Mouse (Mus musculus) embryo, embryonic 10 days (tissue): Measurements from ENCODE around the gene Bod1l.

Experiments
- DNase-seq: peaks from one replicate; pipeline ENCODE4 v3.0.0-alpha.2; 2015; ENCODE audit warnings: low spot score

The Bod1l gene

GRCm38 (mm10) chr5:41801622-41802021, 42.5 kb downstream of the Bod1l start:
- no peak for DNase-seq

GRCm38 (mm10) chr5:41794434-41794833, 49.7 kb downstream of the Bod1l start:
- DNase-seq = no peak

GRCm38 (mm10) chr5:41790517-41790916, 53.6 kb downstream of the Bod1l start:
- no peak for DNase-seq

- no peak for DNase-seq
Observed at GRCm38 (mm10) chr5:41788877-41789276, 55.2 kb downstream of the Bod1l start.

- DNase-seq = no peak
Observed at GRCm38 (mm10) chr5:41781890-41782289, 62.2 kb downstream of the Bod1l start.

- DNase-seq = no peak
Observed at GRCm38 (mm10) chr5:41780026-41780425, 64.1 kb downstream of the Bod1l start.

- peak; percentile 11 for DNase-seq
Observed at GRCm38 (mm10) chr5:41775728-41776127, 68.4 kb downstream of the Bod1l start.

- no peak for DNase-seq
Observed at GRCm38 (mm10) chr5:41775273-41775672, 68.8 kb downstream of the Bod1l start.

GRCm38 (mm10) chr5:41768382-41769040, 75.6 kb downstream of the Bod1l start:
- peak; percentile 96 for DNase-seq

GRCm38 (mm10) chr5:41767296-41768200, 76.6 kb downstream of the Bod1l start:
- DNase-seq = peak; percentile 58

GRCm38 (mm10) chr5:41766406-41767010, 77.6 kb downstream of the Bod1l start:
- DNase-seq = peak; percentile 40

- DNase-seq = no peak
Observed at GRCm38 (mm10) chr5:41765626-41766405, 78.3 kb downstream of the Bod1l start.

GRCm38 (mm10) chr5:41763731-41764721, 80.1 kb downstream of the Bod1l start, which contains the start of gene Nkx3-2:
Nkx3-2 (minus strand) TSS chr5:41764501.
- DNase-seq = peak; percentile 90

GRCm38 (mm10) chr5:41762947-41763730, 81.0 kb downstream of the Bod1l start:
- DNase-seq = peak; percentile 73

- DNase-seq = no peak
Observed at GRCm38 (mm10) chr5:41762141-41762946, 81.8 kb downstream of the Bod1l start.

- no peak for DNase-seq
Observed at GRCm38 (mm10) chr5:41761509-41762140, 82.5 kb downstream of the Bod1l start.

- DNase-seq = no peak
Observed at GRCm38 (mm10) chr5:41760831-41761508, 83.1 kb downstream of the Bod1l start.

GRCm38 (mm10) chr5:41760071-41760470, 84.0 kb downstream of the Bod1l start:
- DNase-seq = no peak
